Mouse (Mus musculus) myocyte (in vitro differentiated cells): ENCODE data around the gene Kcnq1. TPM values are rescaled to one million over a fixed set of nuclear protein-coding genes. Genes with fewer than 3 reads are reported as not detected.

Experiments used
- H3K27me3 ChIP-seq: one replicate; pipeline ENCODE4 v1.6.1; 2011; ENCODE audit not compliant: control insufficient read depth, insufficient read depth, insufficient read length
- H3K36me3 ChIP-seq: one replicate; pipeline ENCODE4 v1.6.1; 2011; ENCODE audit not compliant: control insufficient read depth, insufficient read depth
- H3K4me2 ChIP-seq: one replicate; pipeline ENCODE4 v1.6.1; 2011; ENCODE audit warnings: low read depth, control low read depth
- H3K4me3 ChIP-seq: one replicate; pipeline ENCODE4 v1.5.1; 2011; ENCODE audit warnings: mild to moderate bottlenecking, control low read depth, moderate library complexity
- H3K79me2 ChIP-seq: one replicate; pipeline ENCODE4 v1.6.1; 2011; ENCODE audit not compliant: control insufficient read depth, insufficient read depth
- H3ac ChIP-seq: one replicate; pipeline ENCODE4 v1.6.1; 2011; ENCODE audit not compliant: control insufficient read depth, insufficient read length
- CEBPB ChIP-seq: IDR thresholded peaks from 2 replicates; pipeline ENCODE4 v1.6.1; 2011; ENCODE audit warnings: mild to moderate bottlenecking, moderate library complexity; ENCODE audit not compliant: poor library complexity, insufficient read depth, severe bottlenecking
- E2F4 ChIP-seq: IDR thresholded peaks from one replicate; pipeline ENCODE4 v1.6.1; 2011; ENCODE audit warnings: mild to moderate bottlenecking, control low read depth, moderate library complexity; ENCODE audit not compliant: insufficient read depth
- MAX ChIP-seq: IDR thresholded peaks from one replicate; pipeline ENCODE4 v1.6.1; 2011; ENCODE audit warnings: low read depth, mild to moderate bottlenecking, control low read depth
- MYOD1 ChIP-seq, 3 experiments: IDR thresholded peaks; one replicate each; pipeline ENCODE4 v1.6.1; 2011; ENCODE audit warnings: control low read depth in 2 of 3, low read depth in 2 of 3, mild to moderate bottlenecking in 2 of 3, moderate library complexity in 1 of 3; ENCODE audit not compliant: insufficient read length in 2 of 3, control insufficient read depth in 1 of 3
- MYOG ChIP-seq, 3 experiments: IDR thresholded peaks; one replicate each; pipeline ENCODE4 v1.6.1; 2011; ENCODE audit warnings: control low read depth in 2 of 3, low read depth in 2 of 3, mild to moderate bottlenecking in 2 of 3; ENCODE audit not compliant: insufficient read length in 2 of 3, control insufficient read depth in 1 of 3, insufficient read depth in 1 of 3
- POLR2A ChIP-seq: IDR thresholded peaks from one replicate; pipeline ENCODE4 v1.6.1; 2011; ENCODE audit warnings: low read depth, mild to moderate bottlenecking, control low read depth, moderate library complexity; ENCODE audit not compliant: insufficient read length
- POLR2AphosphoS2 ChIP-seq: IDR thresholded peaks from one replicate; pipeline ENCODE4 v1.6.1; 2011; ENCODE audit warnings: low read depth, control low read depth; ENCODE audit not compliant: insufficient read length
- REST ChIP-seq: IDR thresholded peaks from one replicate; pipeline ENCODE4 v1.6.1; 2011; ENCODE audit warnings: mild to moderate bottlenecking, control low read depth, moderate library complexity; ENCODE audit not compliant: insufficient read depth, insufficient read length
- SRF ChIP-seq: IDR thresholded peaks from one replicate; pipeline ENCODE4 v1.6.1; 2011; ENCODE audit warnings: low read depth; ENCODE audit not compliant: control insufficient read depth, insufficient read length
- TCF12 ChIP-seq: IDR thresholded peaks from one replicate; pipeline ENCODE4 v1.6.1; 2011; ENCODE audit warnings: mild to moderate bottlenecking, control low read depth; ENCODE audit not compliant: poor library complexity, insufficient read depth, severe bottlenecking
- TCF3 ChIP-seq: IDR thresholded peaks from one replicate; pipeline ENCODE4 v1.6.1; 2011; ENCODE audit warnings: low read depth, control low read depth; ENCODE audit not compliant: insufficient read length
- USF1 ChIP-seq: IDR thresholded peaks from one replicate; pipeline ENCODE4 v1.6.1; 2011; ENCODE audit warnings: low read depth, mild to moderate bottlenecking, control low read depth, moderate library complexity
- polyA plus RNA-seq: library from polyadenylated mRNA; unstranded; fragments of >200 nt; fragmentation: generic; extraction: Trizol; gene quantifications from one replicate; pipeline ENCODE4 v1.2.1, GENCODE M21; 2012; ENCODE audit warnings: missing spikeins

Kcnq1 gene
- polyA plus RNA-seq, 1 experiment: 0.12 TPM

DNA sequence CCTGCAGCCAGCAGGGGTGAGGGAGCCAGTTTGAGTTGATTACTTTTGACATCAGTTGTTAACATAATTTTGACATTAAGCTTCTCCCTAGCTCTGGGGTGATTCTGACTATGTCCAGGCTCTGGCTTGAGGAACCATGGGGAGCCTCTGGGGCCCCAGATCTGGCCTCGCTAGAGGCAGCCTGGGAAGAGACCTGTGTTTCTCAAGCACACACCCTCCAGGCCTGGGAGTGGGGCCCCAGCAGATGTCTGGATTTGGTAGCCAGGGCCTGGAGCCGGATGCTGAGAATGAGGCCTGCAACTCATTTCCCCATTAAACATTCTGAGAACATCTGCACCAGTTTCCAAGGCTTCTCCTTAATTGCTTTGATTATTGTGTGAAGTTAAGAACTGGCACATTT lies 145.0 kb downstream of the Kcnq1 start:
- H3ac ChIP-seq: no peak overlapping the region
- peaks cover 1% of the 10 kb centered on the region for H3K36me3 ChIP-seq
- H3K4me2 ChIP-seq: no peak overlapping the region
- no peaks in the 10 kb centered on the region for H3K79me2 ChIP-seq
- H3K27me3 ChIP-seq: no peaks in the 10 kb centered on the region
- H3K4me3 ChIP-seq: no peak overlapping the region
- TF ChIP-seq SRF (no peak), POLR2A (no peak), TCF3 (no peak), TCF12 (no peak), CEBPB (no peak), USF1 (no peak), POLR2AphosphoS2 (no peak), REST (no peak), E2F4 (no peak), MYOD1 (IDR thresholded peaks at IDR 0.05; ENCODE audit: control insufficient read depth in 1 of 3, insufficient read length in 2 of 3, low read depth in 2 of 3) (no peak), MAX (no peak), MYOG (IDR thresholded peaks at IDR 0.05; ENCODE audit: control insufficient read depth in 1 of 3, insufficient read depth in 1 of 3, insufficient read length in 2 of 3, low read depth in 2 of 3) (no peak)

DNA sequence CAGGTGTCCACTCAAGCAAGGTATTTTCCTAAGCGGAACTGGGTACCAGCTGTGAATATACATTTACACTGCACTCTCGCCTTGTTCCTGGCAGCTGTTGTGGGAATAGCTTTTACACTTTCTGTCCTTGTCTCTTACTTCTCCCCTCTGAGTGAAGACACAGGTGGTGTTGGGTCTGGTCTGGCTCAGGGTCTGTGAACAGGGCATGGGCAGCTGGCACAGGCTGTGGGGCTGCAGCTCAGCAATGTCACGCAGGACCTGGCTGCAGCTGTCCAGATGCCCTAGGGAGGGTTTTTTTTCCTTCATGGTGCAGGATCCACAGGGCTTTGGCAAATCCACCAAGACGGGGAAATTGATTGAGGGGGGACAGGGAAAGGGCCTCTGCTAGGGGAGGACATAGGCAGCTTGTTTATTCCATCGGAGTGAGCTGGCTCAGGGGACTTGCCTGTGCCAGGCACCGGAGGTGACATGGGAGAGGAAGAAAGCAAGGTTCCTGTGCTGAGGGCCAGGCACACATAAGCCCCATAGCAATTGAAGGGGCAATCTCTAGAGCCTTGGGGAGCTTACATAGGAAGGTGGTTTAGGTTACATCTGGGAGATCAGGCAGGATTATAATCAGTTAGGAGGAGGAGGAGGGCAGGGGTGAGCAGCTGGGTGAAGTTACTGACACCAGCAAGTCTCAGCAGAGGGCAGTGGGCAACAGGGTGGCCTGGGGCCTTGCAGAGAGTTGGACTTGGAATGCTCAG lies 147.1 kb downstream of the Kcnq1 start:
- H3K36me3 ChIP-seq: peaks cover 3% of the 10 kb centered on the region
- H3ac ChIP-seq: no peak overlapping the region
- H3K27me3 ChIP-seq: no peaks in the 10 kb centered on the region
- peaks cover 5% of the 10 kb centered on the region for H3K79me2 ChIP-seq
- TF ChIP-seq E2F4 (no peak), TCF3 (no peak), POLR2A (no peak), POLR2AphosphoS2 (no peak), MYOG (IDR thresholded peaks at IDR 0.05; ENCODE audit: control insufficient read depth in 1 of 3, insufficient read depth in 1 of 3, insufficient read length in 2 of 3, low read depth in 2 of 3) (peak in 2 of 3 experiments; percentile 59 to 66), REST (no peak), MYOD1 (IDR thresholded peaks at IDR 0.05; ENCODE audit: control insufficient read depth in 1 of 3, insufficient read length in 2 of 3, low read depth in 2 of 3) (peak in 2 of 3 experiments; percentile 25 to 65), MAX (no peak), CEBPB (no peak), SRF (no peak)
- H3K4me2 ChIP-seq: no peak overlapping the region
- no peak overlapping the region for H3K4me3 ChIP-seq

DNA sequence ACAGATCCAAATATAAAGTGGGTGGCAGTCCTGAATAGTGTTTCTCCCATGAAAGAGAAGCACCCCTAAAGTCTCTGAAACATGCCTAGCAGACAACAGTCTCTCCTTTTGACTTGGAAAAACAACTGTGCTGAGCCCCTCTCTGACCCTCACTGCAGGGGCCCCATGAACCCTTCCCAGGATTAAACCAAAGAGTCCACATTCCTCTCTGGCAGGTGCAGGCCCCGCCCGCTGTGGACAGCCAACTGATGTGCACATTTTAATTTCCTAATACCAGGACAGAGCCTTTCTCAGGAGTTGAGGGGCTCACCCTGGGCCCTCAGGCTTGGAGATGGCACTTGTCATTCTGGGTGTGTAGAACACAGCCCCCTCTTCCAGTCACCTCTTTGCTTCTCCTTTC lies 148.7 kb downstream of the Kcnq1 start:
- Histone ChIP-seq H3K27me3 (no peaks in the 10 kb centered on the region), H3ac (no peak overlapping the region), H3K36me3 (peaks cover 3% of the 10 kb centered on the region), H3K79me2 (peaks cover 5% of the 10 kb centered on the region), H3K4me2 (no peak overlapping the region), H3K4me3 (no peak overlapping the region)
- TF ChIP-seq E2F4: no peak
- no peak for TF ChIP-seq REST
- no peak for TF ChIP-seq TCF3
- TF ChIP-seq USF1: no peak
- TF ChIP-seq CEBPB: no peak
- TF ChIP-seq MAX: no peak
- TF ChIP-seq POLR2AphosphoS2: no peak
- TF ChIP-seq SRF: no peak
- no peak for TF ChIP-seq POLR2A
- no peak for TF ChIP-seq MYOD1 (IDR thresholded peaks at IDR 0.05; ENCODE audit: control insufficient read depth in 1 of 3, insufficient read length in 2 of 3, low read depth in 2 of 3)

DNA sequence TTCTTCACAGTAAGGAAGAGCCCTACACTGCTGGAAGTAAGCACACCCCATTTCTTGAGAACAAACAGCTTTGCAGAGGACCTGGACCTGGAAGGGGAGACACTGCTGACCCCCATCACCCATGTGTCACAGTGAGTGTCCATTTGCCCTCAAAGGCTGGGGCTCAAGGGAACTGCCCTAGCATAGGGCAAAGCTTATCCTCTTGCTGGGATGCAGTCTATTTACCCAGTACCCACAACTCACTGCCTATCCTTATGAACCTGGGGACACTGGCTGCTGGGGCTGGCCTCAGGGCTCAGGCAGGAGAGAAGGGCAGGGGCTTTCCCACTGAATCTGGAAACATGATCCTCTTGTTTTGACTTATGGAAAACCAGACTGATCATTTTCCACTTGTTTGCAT lies 155.1 kb downstream of the Kcnq1 start:
- no peak overlapping the region for H3ac ChIP-seq
- no peak overlapping the region for H3K4me3 ChIP-seq
- H3K27me3 ChIP-seq: no peaks in the 10 kb centered on the region
- H3K79me2 ChIP-seq: peaks cover 5% of the 10 kb centered on the region
- peaks cover 1% of the 10 kb centered on the region for H3K36me3 ChIP-seq
- TF ChIP-seq MYOD1 (IDR thresholded peaks at IDR 0.05; ENCODE audit: control insufficient read depth in 1 of 3, insufficient read length in 2 of 3, low read depth in 2 of 3): no peak
- no peak for TF ChIP-seq TCF12
- TF ChIP-seq USF1: no peak
- TF ChIP-seq REST: no peak
- TF ChIP-seq MAX: no peak
- no peak for TF ChIP-seq POLR2A
- no peak for TF ChIP-seq E2F4
- no peak for TF ChIP-seq CEBPB
- TF ChIP-seq SRF: no peak
- no peak for TF ChIP-seq POLR2AphosphoS2
- TF ChIP-seq MYOG (IDR thresholded peaks at IDR 0.05; ENCODE audit: control insufficient read depth in 1 of 3, insufficient read depth in 1 of 3, insufficient read length in 2 of 3, low read depth in 2 of 3): no peak
- no peak for TF ChIP-seq TCF3
- no peak overlapping the region for H3K4me2 ChIP-seq

DNA sequence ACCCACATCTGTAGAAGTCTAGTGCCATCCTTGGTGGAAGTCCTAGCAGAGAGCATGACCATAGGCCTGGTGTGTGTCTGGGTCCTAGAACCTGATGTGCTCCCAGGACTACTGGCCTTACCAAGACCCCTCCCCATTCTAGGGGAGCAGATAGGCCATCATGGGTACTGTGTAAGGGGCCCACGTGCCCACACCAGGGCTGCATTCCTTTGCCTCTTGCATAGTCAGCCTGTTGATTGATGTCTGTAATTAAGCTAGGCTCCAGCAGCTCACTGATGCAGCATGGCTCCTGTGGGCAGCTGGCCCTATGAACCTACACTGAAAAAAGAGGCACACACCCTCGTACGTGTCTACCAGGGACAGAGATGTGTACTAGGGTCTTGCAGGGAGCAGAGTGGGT lies 157.4 kb downstream of the Kcnq1 start:
- Histone ChIP-seq H3K79me2 (peaks cover 3% of the 10 kb centered on the region), H3ac (no peak overlapping the region), H3K4me3 (no peak overlapping the region), H3K36me3 (no peaks in the 10 kb centered on the region), H3K4me2 (no peak overlapping the region), H3K27me3 (no peaks in the 10 kb centered on the region)
- TF ChIP-seq TCF12: no peak
- no peak for TF ChIP-seq TCF3
- no peak for TF ChIP-seq CEBPB
- TF ChIP-seq E2F4: no peak
- TF ChIP-seq POLR2A: no peak
- TF ChIP-seq MYOG (IDR thresholded peaks at IDR 0.05; ENCODE audit: control insufficient read depth in 1 of 3, insufficient read depth in 1 of 3, insufficient read length in 2 of 3, low read depth in 2 of 3): no peak
- no peak for TF ChIP-seq MYOD1 (IDR thresholded peaks at IDR 0.05; ENCODE audit: control insufficient read depth in 1 of 3, insufficient read length in 2 of 3, low read depth in 2 of 3)
- no peak for TF ChIP-seq POLR2AphosphoS2
- no peak for TF ChIP-seq REST
- TF ChIP-seq SRF: no peak
- TF ChIP-seq MAX: no peak
